Mouse (Mus musculus): Measurements from ENCODE around the gene Prune1. TPM values are rescaled to one million over a fixed set of nuclear protein-coding genes. Genes with fewer than 3 reads are reported as not detected.

The Prune1 gene
- total and polyA plus RNA-seq, 3 experiments: 28.5 to 51.8 TPM; not detected in 1

DNA sequence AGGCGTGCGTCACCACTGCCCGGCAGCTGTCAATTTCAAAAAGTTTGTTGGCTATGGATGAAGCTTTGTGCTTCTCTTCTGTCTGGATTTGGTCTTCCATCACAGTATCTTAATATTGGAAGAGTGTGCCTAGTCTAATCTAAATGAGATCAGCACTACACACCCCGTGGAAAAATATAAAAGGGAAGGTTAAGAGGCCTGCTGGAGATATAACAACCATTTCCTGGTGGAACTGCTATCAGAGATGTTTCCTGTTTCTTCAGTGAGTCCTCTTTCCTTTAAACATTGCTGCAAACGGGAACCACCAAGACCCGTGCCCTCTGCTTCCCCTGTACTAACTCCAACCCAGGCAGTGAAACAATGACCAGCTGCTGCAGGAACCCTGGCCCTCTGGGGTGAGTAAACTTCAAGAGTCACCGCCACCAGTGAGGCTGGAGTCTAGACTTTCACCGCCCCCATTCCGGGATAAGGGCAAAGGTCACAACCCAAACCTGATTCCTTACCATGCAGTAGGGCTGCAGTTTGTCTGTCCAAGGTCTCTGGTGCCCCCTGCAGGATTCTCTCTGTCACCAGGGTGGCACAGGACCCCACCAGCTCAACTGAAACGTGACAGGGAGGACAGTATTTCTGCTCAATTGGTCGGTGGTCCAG, 18.7 kb downstream of the Prune1 start:
- H3K4me1 ChIP-seq (ENCODE audit: control insufficient read depth in 1 of 2, insufficient read depth in 2 of 2, low read length in 2 of 2): no peaks in the 10 kb centered on the region
- no peak overlapping the region for H3K27ac ChIP-seq (ENCODE audit: control insufficient read depth, low read depth, low read length)
- TF ChIP-seq MYC (IDR thresholded peaks at IDR 0.05; ENCODE audit: low read depth, low read length): 0 out of 2 replicates have a peak, but pooled peaks have one; percentile 54
- TF ChIP-seq ZC3H11A (IDR thresholded peaks at IDR 0.05; ENCODE audit: low read depth, low read length): peak; percentile 97
- TF ChIP-seq BHLHE40 (IDR thresholded peaks at IDR 0.05; ENCODE audit: borderline replicate concordance, low read depth, low read length): peak; percentile 80
- TF ChIP-seq ZNF384 (IDR thresholded peaks at IDR 0.05; ENCODE audit: low read depth, low read length): peak; percentile 53
- peak; percentile 97 for TF ChIP-seq SMC3 (IDR thresholded peaks at IDR 0.05; ENCODE audit: low read depth, low read length)
- TF ChIP-seq CTCF (IDR thresholded peaks at IDR 0.05 in 2 of 3, conservative IDR thresholded peaks at IDR 0.05 in 1 of 3; ENCODE audit: control insufficient read depth in 1 of 3, insufficient read depth in 1 of 3, low read depth in 2 of 3, low read length in 3 of 3, poor library complexity in 1 of 3, severe bottlenecking in 1 of 3): peak in 2 of 3 experiments; percentile 97 to 98
- peak; percentile 25; the same call in 1 of the 2 replicates for TF ChIP-seq USF1 (IDR thresholded peaks at IDR 0.05; ENCODE audit: low read depth, low read length)
- 0 out of 2 replicates have a peak, but pooled peaks have one; percentile 35 for TF ChIP-seq MXI1 (IDR thresholded peaks at IDR 0.05; ENCODE audit: low read depth, low read length)
- TF ChIP-seq MAX (IDR thresholded peaks at IDR 0.05; ENCODE audit: low read length): no peak
- no peak for TF ChIP-seq RCOR1 (IDR thresholded peaks at IDR 0.05; ENCODE audit: low read depth, low read length)
- TF ChIP-seq EP300 (IDR thresholded peaks at IDR 0.05; ENCODE audit: low read depth in 1 of 2, low read length in 2 of 2): 0 out of 4 replicates have a peak, but pooled peaks of 1 of the 2 experiments have one; percentile 25
- peaks cover 3 to 24% of the 10 kb centered on the region in 2 experiments; a peak in 3 of 4 replicates for H3K36me3 ChIP-seq (ENCODE audit: control insufficient read depth in 1 of 2, insufficient read depth in 2 of 2, low read length in 2 of 2)
- H3K27me3 ChIP-seq (ENCODE audit: control insufficient read depth in 1 of 2, insufficient read depth in 2 of 2, low read length in 2 of 2): no peaks in the 10 kb centered on the region
- H3K9me3 ChIP-seq (replicated peaks; ENCODE audit: insufficient read depth, low read length): no peaks in the 10 kb centered on the region
- H3K9ac ChIP-seq (ENCODE audit: control insufficient read depth, low read depth, low read length, poor library complexity, severe bottlenecking): no peak overlapping the region
- no peaks in the 10 kb centered on the region for H3K79me2 ChIP-seq (ENCODE audit: control insufficient read depth, insufficient read depth, low read length, poor library complexity)
- DNase-seq (ENCODE audit: low read depth, low spot score): peak; percentile 87
- no peak overlapping the region for H3K4me3 ChIP-seq (ENCODE audit: control insufficient read depth in 1 of 2, insufficient read depth in 1 of 2, low read depth in 2 of 2, low read length in 2 of 2)

DNA sequence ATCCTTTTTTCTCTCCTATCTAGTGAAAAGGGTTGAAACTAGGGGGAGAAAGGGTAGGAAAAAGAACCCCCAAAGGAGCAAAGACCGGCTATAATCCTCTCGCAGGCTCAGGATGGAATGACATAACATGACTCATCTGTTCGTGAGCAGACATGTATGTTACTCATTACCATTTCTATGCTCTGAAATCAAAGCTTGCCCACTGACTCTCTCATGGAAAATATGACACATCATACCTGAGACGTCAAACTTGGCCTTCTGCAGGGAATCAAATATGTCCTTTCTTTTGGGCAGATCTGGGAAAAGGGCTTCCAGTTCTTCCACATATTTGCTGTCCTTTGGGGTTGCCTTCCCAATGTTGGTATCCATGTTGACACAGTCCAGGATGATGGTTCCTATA, 19.9 kb downstream of the Prune1 start:
- H3K27ac ChIP-seq (ENCODE audit: control insufficient read depth, low read depth, low read length): no peak overlapping the region
- H3K27me3 ChIP-seq (ENCODE audit: control insufficient read depth in 1 of 2, insufficient read depth in 2 of 2, low read length in 2 of 2): no peaks in the 10 kb centered on the region
- H3K9ac ChIP-seq (ENCODE audit: control insufficient read depth, low read depth, low read length, poor library complexity, severe bottlenecking): no peak overlapping the region
- peaks cover 3 to 24% of the 10 kb centered on the region in 2 experiments; a peak in 3 of 4 replicates for H3K36me3 ChIP-seq (ENCODE audit: control insufficient read depth in 1 of 2, insufficient read depth in 2 of 2, low read length in 2 of 2)
- H3K4me1 ChIP-seq (ENCODE audit: control insufficient read depth in 1 of 2, insufficient read depth in 2 of 2, low read length in 2 of 2): no peaks in the 10 kb centered on the region
- no peak for DNase-seq (ENCODE audit: low read depth, low spot score)
- TF ChIP-seq EP300 (IDR thresholded peaks at IDR 0.05; ENCODE audit: low read depth in 1 of 2, low read length in 2 of 2) (no peak), GABPA (IDR thresholded peaks at IDR 0.05; ENCODE audit: low read depth, low read length) (no peak), KAT2A (conservative IDR thresholded peaks at IDR 0.05; ENCODE audit: low read depth, low read length) (no peak)
- H3K4me3 ChIP-seq (ENCODE audit: control insufficient read depth in 1 of 2, insufficient read depth in 1 of 2, low read depth in 2 of 2, low read length in 2 of 2): no peak overlapping the region
- no peaks in the 10 kb centered on the region for H3K9me3 ChIP-seq (replicated peaks; ENCODE audit: insufficient read depth, low read length)
- no peaks in the 10 kb centered on the region for H3K79me2 ChIP-seq (ENCODE audit: control insufficient read depth, insufficient read depth, low read length, poor library complexity)

DNA sequence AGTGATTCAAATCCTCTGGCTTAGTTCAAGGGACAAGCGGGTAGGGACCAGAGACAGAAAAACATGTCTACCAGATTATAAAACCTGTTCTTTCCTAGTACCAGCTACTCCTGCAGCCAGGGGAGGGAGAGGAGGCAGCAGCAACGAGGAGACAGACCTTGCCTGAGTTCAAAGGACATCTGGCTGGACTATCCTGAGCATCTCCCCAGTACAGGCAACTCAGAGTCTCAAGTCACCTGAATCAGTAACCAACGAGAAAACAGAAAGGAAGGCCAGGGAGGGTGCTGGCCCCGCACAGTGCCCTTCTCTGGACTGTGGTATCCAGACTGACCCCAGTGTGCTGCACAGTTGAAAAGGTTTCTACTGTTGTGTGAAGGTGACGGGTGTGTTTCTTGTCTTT, 24.9 kb downstream of the Prune1 start:
- H3K9me3 ChIP-seq (replicated peaks; ENCODE audit: insufficient read depth, low read length): no peaks in the 10 kb centered on the region
- H3K9ac ChIP-seq (ENCODE audit: control insufficient read depth, low read depth, low read length, poor library complexity, severe bottlenecking): no peak overlapping the region
- H3K4me1 ChIP-seq (ENCODE audit: control insufficient read depth in 1 of 2, insufficient read depth in 2 of 2, low read length in 2 of 2): no peaks in the 10 kb centered on the region
- H3K27me3 ChIP-seq (ENCODE audit: control insufficient read depth in 1 of 2, insufficient read depth in 2 of 2, low read length in 2 of 2): no peaks in the 10 kb centered on the region
- no peaks in the 10 kb centered on the region for H3K79me2 ChIP-seq (ENCODE audit: control insufficient read depth, insufficient read depth, low read length, poor library complexity)
- H3K36me3 ChIP-seq (ENCODE audit: control insufficient read depth in 1 of 2, insufficient read depth in 2 of 2, low read length in 2 of 2): peaks cover 0 to 22% of the 10 kb centered on the region in 2 experiments; a peak in 2 of 4 replicates
- H3K27ac ChIP-seq (ENCODE audit: control insufficient read depth, low read depth, low read length): no peak overlapping the region
- TF ChIP-seq NELFE (IDR thresholded peaks at IDR 0.05; ENCODE audit: low read depth, low read length): no peak
- TF ChIP-seq TCF12 (IDR thresholded peaks at IDR 0.05; ENCODE audit: low read depth, low read length): no peak
- TF ChIP-seq TAL1 (IDR thresholded peaks at IDR 0.05; ENCODE audit: low read length): no peak
- TF ChIP-seq GABPA (IDR thresholded peaks at IDR 0.05; ENCODE audit: low read depth, low read length): no peak
- TF ChIP-seq MAFK (IDR thresholded peaks at IDR 0.05; ENCODE audit: borderline replicate concordance, low read depth, low read length): no peak
- no peak for TF ChIP-seq MAX (IDR thresholded peaks at IDR 0.05; ENCODE audit: low read length)
- TF ChIP-seq POLR2A (IDR thresholded peaks at IDR 0.05; ENCODE audit: control insufficient read depth in 1 of 2, insufficient read depth in 1 of 2, low read depth in 1 of 2, low read length in 2 of 2, poor library complexity in 1 of 2): no peak
- no peak for TF ChIP-seq MXI1 (IDR thresholded peaks at IDR 0.05; ENCODE audit: low read depth, low read length)
- no peak for TF ChIP-seq BHLHE40 (IDR thresholded peaks at IDR 0.05; ENCODE audit: borderline replicate concordance, low read depth, low read length)
- H3K4me3 ChIP-seq (ENCODE audit: control insufficient read depth in 1 of 2, insufficient read depth in 1 of 2, low read depth in 2 of 2, low read length in 2 of 2): no peak overlapping the region
- DNase-seq (ENCODE audit: low read depth, low spot score): no peak
